Mouse (Mus musculus): ENCODE measurements around the gene Wdr20.

GRCm38 (mm10) chr12:110716004-110716403 is 21.7 kb upstream of the Wdr20 start:
- no peak for TF ChIP-seq CTCF (IDR thresholded peaks at IDR 0.05 in 2 of 3, conservative IDR thresholded peaks at IDR 0.05 in 1 of 3; ENCODE audit: control insufficient read depth in 1 of 3, insufficient read depth in 1 of 3, low read depth in 2 of 3, low read length in 3 of 3, poor library complexity in 1 of 3, severe bottlenecking in 1 of 3)
- TF ChIP-seq POLR2AphosphoS2 (IDR thresholded peaks at IDR 0.05; ENCODE audit: low read length), result no peak
- no peak for TF ChIP-seq USF1 (IDR thresholded peaks at IDR 0.05; ENCODE audit: low read depth, low read length)

All from MEL (cell line).